Mouse (Mus musculus) testis, adult 2 months (tissue): ENCODE measurements around the gene Plin5. TPM values are rescaled to one million over a fixed set of nuclear protein-coding genes. Genes with fewer than 3 reads are reported as not detected.

Source experiments
- H3K27ac ChIP-seq: fragments of 200-500 bp; 2 replicates; pipeline ENCODE4 v1.5.1; 2012; ENCODE audit warnings: low read depth, low read length; ENCODE audit not compliant: control insufficient read depth, insufficient read depth
- H3K27me3 ChIP-seq: fragments of 200-500 bp; 2 replicates; pipeline ENCODE4 v1.6.1; 2012; ENCODE audit warnings: mild to moderate bottlenecking, low read length, moderate library complexity; ENCODE audit not compliant: control insufficient read depth, insufficient read depth
- H3K36me3 ChIP-seq: fragments of 200-500 bp; 2 replicates; pipeline ENCODE4 v1.6.1; 2012; ENCODE audit warnings: mild to moderate bottlenecking, low read length; ENCODE audit not compliant: control insufficient read depth, insufficient read depth
- H3K4me1 ChIP-seq: fragments of 200-500 bp; 2 replicates; pipeline ENCODE4 v1.6.1; 2012; ENCODE audit warnings: low read length; ENCODE audit not compliant: control insufficient read depth, insufficient read depth
- H3K4me3 ChIP-seq: fragments of 200-500 bp; 2 replicates; pipeline ENCODE4 v1.5.1; 2012; ENCODE audit warnings: low read depth, mild to moderate bottlenecking, low read length, moderate library complexity, mixed read lengths; ENCODE audit not compliant: control insufficient read depth
- CTCF ChIP-seq: fragments of 200-500 bp; IDR thresholded peaks from 2 replicates; pipeline ENCODE4 v1.5.1; 2012; ENCODE audit warnings: low read depth, mild to moderate bottlenecking, inconsistent platforms, low read length, moderate library complexity; ENCODE audit not compliant: control insufficient read depth, insufficient read depth, insufficient replicate concordance
- POLR2A ChIP-seq: fragments of 200-500 bp; IDR thresholded peaks from 2 replicates; pipeline ENCODE4 v1.6.1; 2012; ENCODE audit warnings: low read depth, mild to moderate bottlenecking, inconsistent platforms, low read length, moderate library complexity; ENCODE audit not compliant: control insufficient read depth
- polyA plus RNA-seq: library from polyadenylated mRNA; depleted of rRNA; stranded (reverse); fragments of >200 nt; gene quantifications from 2 replicates; pipeline ENCODE4 v1.2.3, GENCODE M21; 2012

Plin5 gene
- polyA plus RNA-seq, 1 experiment, result 1.7 TPM

- H3K36me3 ChIP-seq, result no peaks in the 10 kb centered on the region
- no peaks in the 10 kb centered on the region for H3K27me3 ChIP-seq
- no peak overlapping the region for H3K27ac ChIP-seq
- no peak overlapping the region for H3K4me3 ChIP-seq
- TF ChIP-seq CTCF, result peak; percentile 78
- no peak for TF ChIP-seq POLR2A
- H3K4me1 ChIP-seq, result peaks cover 16% of the 10 kb centered on the region
These were observed 14.4 kb upstream of the Plin5 start for GRCm38 (mm10) chr17:56131814-56132213.

GRCm38 (mm10) chr17:56131136-56131535 lies 13.7 kb upstream of the Plin5 start:
- no peak overlapping the region for H3K27ac ChIP-seq
- no peaks in the 10 kb centered on the region for H3K27me3 ChIP-seq
- TF ChIP-seq POLR2A (no peak), CTCF (no peak)

GRCm38 (mm10) chr17:56128246-56128645 lies 10.8 kb upstream of the Plin5 start:
- Histone ChIP-seq H3K27me3 (no peaks in the 10 kb centered on the region), H3K36me3 (no peaks in the 10 kb centered on the region), H3K27ac (no peak overlapping the region), H3K4me3 (no peak overlapping the region), H3K4me1 (peaks cover 16% of the 10 kb centered on the region)
- TF ChIP-seq POLR2A (no peak), CTCF (no peak)

More at GRCm38 (mm10) chr17:56131136-56131535, 13.7 kb upstream of the Plin5 start:
- Histone ChIP-seq H3K4me1 (peaks cover 16% of the 10 kb centered on the region), H3K4me3 (no peak overlapping the region), H3K36me3 (no peaks in the 10 kb centered on the region)

- H3K27me3 ChIP-seq, result no peaks in the 10 kb centered on the region
- no peaks in the 10 kb centered on the region for H3K36me3 ChIP-seq
- H3K27ac ChIP-seq, result no peak overlapping the region
- H3K4me1 ChIP-seq, result peaks cover 10% of the 10 kb centered on the region
- H3K4me3 ChIP-seq, result no peak overlapping the region
- TF ChIP-seq POLR2A, result no peak
- no peak for TF ChIP-seq CTCF
These were observed 8.8 kb upstream of the Plin5 start for GRCm38 (mm10) chr17:56126175-56126574.

- no peak for TF ChIP-seq CTCF
- no peak for TF ChIP-seq POLR2A
- H3K27me3 ChIP-seq, result no peaks in the 10 kb centered on the region
These were observed 7.9 kb upstream of the Plin5 start for GRCm38 (mm10) chr17:56125276-56125630.

GRCm38 (mm10) chr17:56124377-56125275 lies 7.2 kb upstream of the Plin5 start:
- Histone ChIP-seq H3K4me1 (peaks cover 18% of the 10 kb centered on the region), H3K36me3 (no peaks in the 10 kb centered on the region), H3K27ac (no peak overlapping the region), H3K4me3 (peak overlapping the region; percentile 6), H3K27me3 (no peaks in the 10 kb centered on the region)
- TF ChIP-seq POLR2A (no peak), CTCF (peak; percentile 74; the same call in 1 of the 2 replicates)

More at GRCm38 (mm10) chr17:56125276-56125630, 7.9 kb upstream of the Plin5 start:
- H3K27ac ChIP-seq, result no peak overlapping the region
- H3K4me3 ChIP-seq, result no peak overlapping the region
- H3K4me1 ChIP-seq, result peaks cover 12% of the 10 kb centered on the region
- H3K36me3 ChIP-seq, result no peaks in the 10 kb centered on the region

- no peak overlapping the region for H3K27ac ChIP-seq
These were observed 6.4 kb upstream of the Plin5 start for GRCm38 (mm10) chr17:56123681-56124340.

More at GRCm38 (mm10) chr17:56123681-56124340, 6.4 kb upstream of the Plin5 start:
- H3K4me3 ChIP-seq, result peak overlapping the region; percentile 6
- H3K36me3 ChIP-seq, result no peaks in the 10 kb centered on the region
- H3K4me1 ChIP-seq, result peaks cover 21% of the 10 kb centered on the region
- no peaks in the 10 kb centered on the region for H3K27me3 ChIP-seq
- TF ChIP-seq CTCF, result no peak
- no peak for TF ChIP-seq POLR2A
